Mouse (Mus musculus): ENCODE data around the gene 9130213A22Rik. TPM values are rescaled to one million over a fixed set of nuclear protein-coding genes. Genes with fewer than 3 reads are reported as not detected.

The 9130213A22Rik gene
- polyA plus RNA-seq, 1 experiment from 2014 or later = 0.27 TPM

GRCm38 (mm10) chr11:69077316-69077715 lies 45.1 kb downstream of the 9130213A22Rik start:
- no peaks in the 10 kb centered on the region for H3K27me3 ChIP-seq (ENCODE audit: control insufficient read depth, insufficient read depth, low read length)
- ATAC-seq (ENCODE audit: insufficient read depth, low FRiP score) = no peak
- H3K4me2 ChIP-seq (ENCODE audit: low read depth, low read length) = no peak overlapping the region
- H3K27ac ChIP-seq (ENCODE audit: low read length) = no peak overlapping the region
- H3K4me3 ChIP-seq (replicated peaks; ENCODE audit: low read length) = no peak overlapping the region
- peaks cover 12% of the 10 kb centered on the region for H3K4me1 ChIP-seq (ENCODE audit: control insufficient read depth, insufficient read depth, low read length)
- H3K9ac ChIP-seq (ENCODE audit: low read length) = no peak overlapping the region; the same call in 1 of the 2 replicates
- H3K9me3 ChIP-seq (replicated peaks; ENCODE audit: control insufficient read depth, low read length) = no peaks in the 10 kb centered on the region
- WGBS = 82% methylated on average over 9 of the region's 9 CpGs
- no peaks in the 10 kb centered on the region for H3K36me3 ChIP-seq (ENCODE audit: control insufficient read depth, insufficient read depth, low read length)

DNA sequence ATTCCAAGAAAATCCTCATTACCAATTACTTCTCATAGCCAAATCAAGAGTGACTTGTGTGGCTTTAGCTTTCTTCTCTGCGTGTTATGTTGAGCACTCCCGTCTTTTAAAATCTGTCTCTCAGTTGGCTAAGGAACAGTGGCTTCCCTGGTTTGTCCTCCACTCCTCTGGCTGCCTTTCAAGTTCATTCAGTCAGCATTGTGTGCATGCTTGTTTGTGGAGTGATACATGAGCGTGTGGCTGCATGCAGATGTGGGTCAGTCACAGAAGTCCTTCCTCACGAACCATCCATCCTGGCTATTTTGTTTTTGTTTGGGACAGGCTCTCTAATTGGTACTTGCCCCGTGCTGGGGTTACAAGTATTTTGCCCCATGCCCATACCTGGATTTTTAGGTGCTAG lies 45.8 kb downstream of the 9130213A22Rik start:
- Histone ChIP-seq H3K27me3 (ENCODE audit: control insufficient read depth, insufficient read depth, low read length) (no peaks in the 10 kb centered on the region), H3K9me3 (replicated peaks; ENCODE audit: control insufficient read depth, low read length) (no peaks in the 10 kb centered on the region), H3K4me3 (replicated peaks; ENCODE audit: low read length) (no peak overlapping the region), H3K4me1 (ENCODE audit: control insufficient read depth, insufficient read depth, low read length) (peaks cover 16% of the 10 kb centered on the region), H3K36me3 (ENCODE audit: control insufficient read depth, insufficient read depth, low read length) (no peaks in the 10 kb centered on the region), H3K9ac (ENCODE audit: low read length) (no peak overlapping the region), H3K4me2 (ENCODE audit: low read depth, low read length) (no peak overlapping the region), H3K27ac (ENCODE audit: low read length) (no peak overlapping the region)
- ATAC-seq (ENCODE audit: insufficient read depth, low FRiP score) = no peak
- 62% methylated on average over 5 of the region's 5 CpGs for WGBS

GRCm38 (mm10) chr11:69075764-69076479 lies 46.5 kb downstream of the 9130213A22Rik start:
- Histone ChIP-seq H3K27ac (ENCODE audit: low read length) (no peak overlapping the region), H3K4me3 (replicated peaks; ENCODE audit: low read length) (no peak overlapping the region), H3K36me3 (ENCODE audit: control insufficient read depth, insufficient read depth, low read length) (no peaks in the 10 kb centered on the region), H3K4me2 (ENCODE audit: low read depth, low read length) (no peak overlapping the region), H3K9me3 (replicated peaks; ENCODE audit: control insufficient read depth, low read length) (no peaks in the 10 kb centered on the region), H3K4me1 (ENCODE audit: control insufficient read depth, insufficient read depth, low read length) (peaks cover 22% of the 10 kb centered on the region), H3K27me3 (ENCODE audit: control insufficient read depth, insufficient read depth, low read length) (no peaks in the 10 kb centered on the region), H3K9ac (ENCODE audit: low read length) (no peak overlapping the region)
- WGBS = 55% methylated on average over 8 of the region's 9 CpGs
- ATAC-seq (ENCODE audit: insufficient read depth, low FRiP score) = no peak

GRCm38 (mm10) chr11:69074776-69075069 lies 47.7 kb downstream of the 9130213A22Rik start:
- H3K9ac ChIP-seq (ENCODE audit: low read length) = no peak overlapping the region
- 48% methylated on average over 2 of the region's 2 CpGs for WGBS
- H3K27me3 ChIP-seq (ENCODE audit: control insufficient read depth, insufficient read depth, low read length) = no peaks in the 10 kb centered on the region
- no peak for ATAC-seq (ENCODE audit: insufficient read depth, low FRiP score)
- peaks cover 26% of the 10 kb centered on the region for H3K4me1 ChIP-seq (ENCODE audit: control insufficient read depth, insufficient read depth, low read length)
- no peak overlapping the region for H3K4me3 ChIP-seq (replicated peaks; ENCODE audit: low read length)
- no peaks in the 10 kb centered on the region for H3K36me3 ChIP-seq (ENCODE audit: control insufficient read depth, insufficient read depth, low read length)
- H3K9me3 ChIP-seq (replicated peaks; ENCODE audit: control insufficient read depth, low read length) = no peaks in the 10 kb centered on the region
- H3K27ac ChIP-seq (ENCODE audit: low read length) = peak overlapping the region; percentile 84; the same call in 1 of the 2 replicates
- H3K4me2 ChIP-seq (ENCODE audit: low read depth, low read length) = no peak overlapping the region

- peak overlapping the region; percentile 84 for H3K27ac ChIP-seq (ENCODE audit: low read length)
- ATAC-seq (ENCODE audit: insufficient read depth, low FRiP score) = no peak
- no peaks in the 10 kb centered on the region for H3K36me3 ChIP-seq (ENCODE audit: control insufficient read depth, insufficient read depth, low read length)
- 31% methylated on average over 6 of the region's 6 CpGs for WGBS
- peaks cover 26% of the 10 kb centered on the region for H3K4me1 ChIP-seq (ENCODE audit: control insufficient read depth, insufficient read depth, low read length)
- H3K9ac ChIP-seq (ENCODE audit: low read length) = peak overlapping the region; percentile 10; the same call in 1 of the 2 replicates
- no peaks in the 10 kb centered on the region for H3K9me3 ChIP-seq (replicated peaks; ENCODE audit: control insufficient read depth, low read length)
- H3K4me2 ChIP-seq (ENCODE audit: low read depth, low read length) = 0 out of 2 replicates have a peak overlapping the region, but pooled peaks have one; percentile 6
- no peaks in the 10 kb centered on the region for H3K27me3 ChIP-seq (ENCODE audit: control insufficient read depth, insufficient read depth, low read length)
- H3K4me3 ChIP-seq (replicated peaks; ENCODE audit: low read length) = no peak overlapping the region
These were observed 48.2 kb downstream of the 9130213A22Rik start for GRCm38 (mm10) chr11:69073951-69074775.

DNA sequence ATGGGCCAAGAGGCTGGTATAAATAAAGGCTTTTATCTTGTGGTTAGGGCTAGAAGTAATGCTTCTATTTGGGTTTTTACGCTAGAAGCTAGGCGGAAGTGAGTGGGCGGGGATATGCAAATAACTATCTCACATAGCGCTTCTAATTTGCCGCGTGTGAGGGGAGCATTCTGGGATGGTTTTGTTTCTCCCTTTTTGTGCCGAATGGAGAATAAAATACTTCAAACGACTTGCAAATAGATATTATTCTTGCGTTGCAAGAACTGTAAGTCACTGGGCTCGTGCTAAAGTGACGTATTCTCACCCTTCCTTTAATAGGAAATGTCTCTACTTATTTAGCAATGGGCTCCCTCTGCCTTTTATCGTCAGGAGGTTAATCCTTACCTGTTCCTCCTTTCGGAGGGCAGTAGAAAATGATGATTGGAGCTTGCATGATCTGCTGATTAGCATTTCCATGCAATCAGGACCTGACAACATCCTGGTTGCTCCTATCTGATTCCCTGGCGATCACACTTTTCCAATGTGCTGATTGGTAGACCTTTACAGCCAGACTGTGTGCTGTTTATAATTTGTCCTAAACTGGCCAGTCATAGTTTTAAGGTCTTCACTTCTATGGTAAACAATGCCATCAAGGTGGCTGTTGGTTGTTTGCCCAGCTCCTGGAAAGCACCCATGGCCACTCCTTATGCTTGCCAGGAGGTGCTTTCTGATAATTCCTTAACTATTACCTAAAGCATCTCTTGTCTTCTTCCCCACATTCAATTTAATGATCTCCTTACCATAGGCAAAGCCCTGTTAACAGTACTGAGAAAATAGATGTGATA lies 49.1 kb downstream of the 9130213A22Rik start:
- no peaks in the 10 kb centered on the region for H3K36me3 ChIP-seq (ENCODE audit: control insufficient read depth, insufficient read depth, low read length)
- ATAC-seq (ENCODE audit: insufficient read depth, low FRiP score) = peak; percentile 72
- no peaks in the 10 kb centered on the region for H3K9me3 ChIP-seq (replicated peaks; ENCODE audit: control insufficient read depth, low read length)
- no peaks in the 10 kb centered on the region for H3K27me3 ChIP-seq (ENCODE audit: control insufficient read depth, insufficient read depth, low read length)
- H3K4me3 ChIP-seq (replicated peaks; ENCODE audit: low read length) = peak overlapping the region; percentile 38
- peak overlapping the region; percentile 55 for H3K4me2 ChIP-seq (ENCODE audit: low read depth, low read length)
- H3K27ac ChIP-seq (ENCODE audit: low read length) = peak overlapping the region; percentile 84
- under 1% methylated on average over 14 of the region's 14 CpGs for WGBS
- peaks cover 26% of the 10 kb centered on the region for H3K4me1 ChIP-seq (ENCODE audit: control insufficient read depth, insufficient read depth, low read length)
- peak overlapping the region; percentile 62 for H3K9ac ChIP-seq (ENCODE audit: low read length)

GRCm38 (mm10) chr11:69072666-69073064 lies 49.7 kb downstream of the 9130213A22Rik start:
- peak overlapping the region; percentile 55 for H3K4me2 ChIP-seq (ENCODE audit: low read depth, low read length)
- ATAC-seq (ENCODE audit: insufficient read depth, low FRiP score) = no peak
- H3K27ac ChIP-seq (ENCODE audit: low read length) = peak overlapping the region; percentile 84
- H3K9ac ChIP-seq (ENCODE audit: low read length) = peak overlapping the region; percentile 69
- no peaks in the 10 kb centered on the region for H3K9me3 ChIP-seq (replicated peaks; ENCODE audit: control insufficient read depth, low read length)
- H3K4me3 ChIP-seq (replicated peaks; ENCODE audit: low read length) = peak overlapping the region; percentile 38
- H3K4me1 ChIP-seq (ENCODE audit: control insufficient read depth, insufficient read depth, low read length) = peaks cover 28% of the 10 kb centered on the region
- H3K36me3 ChIP-seq (ENCODE audit: control insufficient read depth, insufficient read depth, low read length) = no peaks in the 10 kb centered on the region
- H3K27me3 ChIP-seq (ENCODE audit: control insufficient read depth, insufficient read depth, low read length) = no peaks in the 10 kb centered on the region
- WGBS = 6% methylated on average over 9 of the region's 9 CpGs

GRCm38 (mm10) chr11:69072234-69072633 lies 50.2 kb downstream of the 9130213A22Rik start:
- Histone ChIP-seq H3K36me3 (ENCODE audit: control insufficient read depth, insufficient read depth, low read length) (no peaks in the 10 kb centered on the region), H3K9ac (ENCODE audit: low read length) (peak overlapping the region; percentile 69), H3K4me3 (replicated peaks; ENCODE audit: low read length) (peak overlapping the region; percentile 38), H3K4me2 (ENCODE audit: low read depth, low read length) (peak overlapping the region; percentile 55), H3K9me3 (replicated peaks; ENCODE audit: control insufficient read depth, low read length) (no peaks in the 10 kb centered on the region), H3K4me1 (ENCODE audit: control insufficient read depth, insufficient read depth, low read length) (peaks cover 33% of the 10 kb centered on the region), H3K27ac (ENCODE audit: low read length) (peak overlapping the region; percentile 84), H3K27me3 (ENCODE audit: control insufficient read depth, insufficient read depth, low read length) (no peaks in the 10 kb centered on the region)
- 81% methylated on average over 11 of the region's 11 CpGs for WGBS
- ATAC-seq (ENCODE audit: insufficient read depth, low FRiP score) = no peak
